Mouse (Mus musculus) MEL (cell line): ENCODE measurements around the gene Atf7. TPM values are rescaled to one million over a fixed set of nuclear protein-coding genes. Genes with fewer than 3 reads are reported as not detected.

Experiments
- DNase-seq: peaks from one replicate; pipeline ENCODE4 v3.0.0; 2011; ENCODE audit warnings: low read depth, low spot score
- H3K27ac ChIP-seq: 2 replicates; pipeline ENCODE4 v1.5.1; 2012; ENCODE audit warnings: low read depth, mild to moderate bottlenecking, control low read depth, low read length, moderate library complexity; ENCODE audit not compliant: control insufficient read depth
- H3K27me3 ChIP-seq, 2 experiments: fragments of 150-350 bp in 1 of 2; sonication (generic) in 1 of 2; 2 replicates each; pipeline ENCODE4 v1.6.1; 2012; ENCODE audit warnings: low read length in 2 of 2, mild to moderate bottlenecking in 2 of 2, improper control_type of control experiment in 1 of 2, moderate library complexity in 1 of 2; ENCODE audit not compliant: insufficient read depth in 2 of 2, control insufficient read depth in 1 of 2
- H3K36me3 ChIP-seq, 2 experiments: 2 replicates each; pipeline ENCODE4 v1.6.1; 2012 to 2014; ENCODE audit warnings: low read length in 2 of 2, improper control_type of control experiment in 1 of 2, inconsistent platforms in 1 of 2, mild to moderate bottlenecking in 1 of 2; ENCODE audit not compliant: insufficient read depth in 2 of 2, control insufficient read depth in 1 of 2
- H3K4me1 ChIP-seq, 2 experiments: fragments of 150-350 bp in 1 of 2; sonication (generic) in 1 of 2; 2 replicates each; pipeline ENCODE4 v1.6.1; 2012; ENCODE audit warnings: low read length in 2 of 2, improper control_type of control experiment in 1 of 2, mild to moderate bottlenecking in 1 of 2; ENCODE audit not compliant: insufficient read depth in 2 of 2, control insufficient read depth in 1 of 2
- H3K4me3 ChIP-seq, 2 experiments: fragments of 150-350 bp in 1 of 2; sonication (generic) in 1 of 2; 2 replicates each; pipeline ENCODE4 v1.5.1; 2012; ENCODE audit warnings: low read depth in 2 of 2, low read length in 2 of 2, mild to moderate bottlenecking in 2 of 2, moderate library complexity in 2 of 2, control low read depth in 1 of 2, improper control_type of control experiment in 1 of 2; ENCODE audit not compliant: control insufficient read depth in 1 of 2, insufficient read depth in 1 of 2
- H3K79me2 ChIP-seq: 2 replicates; pipeline ENCODE4 v1.6.1; 2012; ENCODE audit warnings: mild to moderate bottlenecking, low read length, moderate library complexity; ENCODE audit not compliant: control insufficient read depth, poor library complexity, insufficient read depth
- H3K9ac ChIP-seq: 2 replicates; pipeline ENCODE4 v1.6.1; 2012; ENCODE audit warnings: low read depth, mild to moderate bottlenecking, control low read depth, low read length, moderate library complexity; ENCODE audit not compliant: control insufficient read depth, poor library complexity, severe bottlenecking
- H3K9me3 ChIP-seq: fragments of 150-350 bp; sonication (generic); replicated peaks from 2 replicates; pipeline ENCODE4 v1.6.1; 2012; ENCODE audit warnings: mild to moderate bottlenecking, low read length, improper control_type of control experiment, moderate library complexity; ENCODE audit not compliant: insufficient read depth
- ELF1 ChIP-seq: IDR thresholded peaks from 2 replicates; pipeline ENCODE4 v1.6.1; 2014; ENCODE audit warnings: low read depth, mild to moderate bottlenecking, inconsistent platforms, low read length, improper control_type of control experiment, moderate library complexity
- EP300 ChIP-seq, 2 experiments: IDR thresholded peaks; 2 replicates each; pipeline ENCODE4 v1.6.1; 2011; ENCODE audit warnings: improper control_type of control experiment in 2 of 2, low read length in 2 of 2, low read depth in 1 of 2, mild to moderate bottlenecking in 1 of 2
- MXI1 ChIP-seq: IDR thresholded peaks from 2 replicates; pipeline ENCODE4 v1.6.1; 2011; ENCODE audit warnings: mild to moderate bottlenecking, low read depth, low read length, improper control_type of control experiment
- MYC ChIP-seq: IDR thresholded peaks from 2 replicates; pipeline ENCODE4 v1.6.1; 2011; ENCODE audit warnings: low read depth, mild to moderate bottlenecking, low read length, improper control_type of control experiment, moderate library complexity
- POLR2A ChIP-seq, 2 experiments: IDR thresholded peaks; 2 replicates each; pipeline ENCODE4 v1.6.1; 2011 to 2012; ENCODE audit warnings: low read length in 2 of 2, mild to moderate bottlenecking in 2 of 2, control low read depth in 1 of 2, improper control_type of control experiment in 1 of 2, low read depth in 1 of 2, moderate library complexity in 1 of 2; ENCODE audit not compliant: control insufficient read depth in 1 of 2, insufficient read depth in 1 of 2, poor library complexity in 1 of 2
- POLR2AphosphoS2 ChIP-seq: IDR thresholded peaks from 2 replicates; pipeline ENCODE4 v1.6.1; 2011; ENCODE audit warnings: low read length, improper control_type of control experiment
- TAL1 ChIP-seq: IDR thresholded peaks from 2 replicates; pipeline ENCODE4 v1.6.1; 2012; ENCODE audit warnings: mild to moderate bottlenecking, inconsistent platforms, low read length, moderate library complexity, mixed read lengths
- USF1 ChIP-seq: IDR thresholded peaks from 2 replicates; pipeline ENCODE4 v1.6.1; 2014; ENCODE audit warnings: low read depth, mild to moderate bottlenecking, inconsistent platforms, low read length, improper control_type of control experiment, moderate library complexity
- polyA plus RNA-seq, 2 experiments: library from polyadenylated mRNA; stranded (reverse) in 1 of 2; unstranded in 1 of 2; fragments of >175 nt in 1 of 2; fragments of >200 nt in 1 of 2; gene quantifications; 2 replicates each; pipeline versions ENCODE4 v1.2.1 to v1.2.4; 2012; ENCODE audit warnings: low replicate concordance in 2 of 2, low read depth in 1 of 2; ENCODE audit not compliant: insufficient read length in 2 of 2, insufficient read depth in 1 of 2, missing spikeins in 1 of 2
- total RNA-seq: library from RNA; depleted of rRNA; stranded (reverse); fragments of 300-350 nt; gene quantifications from 2 replicates; pipeline ENCODE4 v1.2.3, GENCODE M21; 2012

Atf7 gene
- total and polyA plus RNA-seq, 3 experiments: 12.8 to 49.6 TPM; not detected in 1

DNA sequence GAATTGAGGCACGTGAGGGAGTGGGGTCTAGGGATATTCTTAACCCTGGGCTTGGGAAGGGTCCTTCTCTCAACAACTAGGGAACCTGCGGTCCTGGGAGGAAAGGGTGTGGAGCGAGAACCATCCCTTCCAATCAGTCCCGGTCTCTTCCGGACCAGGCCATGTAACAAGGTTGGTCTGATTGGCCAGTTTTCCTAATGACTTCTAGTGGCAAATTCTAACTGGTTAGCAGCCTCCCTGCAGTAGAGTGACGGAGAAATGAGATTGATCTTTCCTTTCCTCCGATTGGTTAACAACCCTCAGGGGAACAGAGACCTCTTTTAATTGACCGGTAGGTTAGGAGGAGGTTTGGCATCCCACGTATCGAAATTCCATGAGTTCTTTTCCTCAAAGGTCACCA lies 48.3 kb upstream of the Atf7 start:
- H3K36me3 ChIP-seq: peaks cover 5 to 17% of the 10 kb centered on the region in 2 experiments
- TF ChIP-seq EP300 (IDR thresholded peaks at IDR 0.05; ENCODE audit: low read depth in 1 of 2, low read length in 2 of 2) (no peak), MXI1 (no peak)
- TF ChIP-seq, all 39 proteins: peak for 0
- no peak overlapping the region for H3K27ac ChIP-seq
- H3K9me3 ChIP-seq: no peaks in the 10 kb centered on the region
- DNase-seq: no peak
- H3K4me1 ChIP-seq: peaks cover 4 to 10% of the 10 kb centered on the region in 2 experiments
- H3K4me3 ChIP-seq: no peak overlapping the region
- H3K27me3 ChIP-seq: peaks cover 0 to under 1% of the 10 kb centered on the region in 2 experiments; a peak in 1 of 4 replicates
- H3K9ac ChIP-seq: no peak overlapping the region
- H3K79me2 ChIP-seq: peaks cover 16% of the 10 kb centered on the region

DNA sequence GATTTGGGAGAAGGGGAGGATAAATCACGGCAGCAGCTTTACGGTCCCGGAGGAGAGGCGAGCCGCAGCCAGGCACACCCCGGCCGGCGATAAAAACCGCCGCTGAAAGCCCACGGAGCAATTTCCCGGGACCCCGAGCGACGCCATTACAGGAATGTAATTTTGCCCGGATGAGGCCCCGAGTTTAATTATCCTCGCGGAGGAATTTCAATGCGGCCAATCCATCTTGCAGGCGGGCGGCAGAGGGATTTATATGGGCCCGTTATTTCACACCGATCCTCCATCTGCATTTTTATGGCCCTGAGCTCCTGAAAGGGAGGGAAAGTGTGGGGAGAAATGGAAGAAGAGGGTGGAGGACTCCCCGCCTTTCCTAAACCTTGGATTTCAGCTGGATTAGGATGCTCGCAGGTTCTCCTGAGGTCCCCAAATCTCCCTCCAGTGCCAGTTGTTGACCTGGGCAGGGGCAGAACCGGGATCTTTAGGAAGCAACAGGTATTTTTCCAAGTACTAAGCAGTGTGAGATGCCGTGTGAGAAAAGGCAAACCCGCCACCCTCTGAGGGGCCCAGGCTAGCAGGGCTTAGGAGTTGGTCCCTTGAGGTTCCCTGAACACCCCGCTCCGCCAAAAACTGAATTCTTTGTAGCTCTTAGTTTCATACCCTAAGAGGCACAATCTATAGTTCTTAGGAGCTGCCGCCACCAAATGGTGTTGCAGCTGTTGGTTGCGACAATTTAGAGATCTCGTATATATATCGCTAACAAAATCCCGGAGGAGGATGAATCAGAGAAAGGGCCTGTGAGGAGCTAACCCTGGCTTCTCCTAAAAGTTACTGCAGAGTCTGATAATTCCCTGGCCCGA lies 47.2 kb upstream of the Atf7 start, which contains the start of gene Atp5g2:
Gene Atp5g2, minus strand, starts transcription at position 138 of the 857 bp plus-strand sequence.
- H3K79me2 ChIP-seq: peaks cover 19% of the 10 kb centered on the region
- H3K4me1 ChIP-seq: peaks cover 4 to 10% of the 10 kb centered on the region in 2 experiments
- peaks cover 8 to 22% of the 10 kb centered on the region in 2 experiments for H3K36me3 ChIP-seq
- H3K27me3 ChIP-seq: no peaks in the 10 kb centered on the region
- DNase-seq: no peak
- H3K9me3 ChIP-seq: no peaks in the 10 kb centered on the region
- no peak within 1 kb of the TSS for H3K27ac ChIP-seq
- H3K4me3 ChIP-seq: peak within 1 kb of the TSS in 1 of 2 experiments; percentile 17; a peak in 1 of 4 replicates
- peak within 1 kb of the TSS; percentile 48 for H3K9ac ChIP-seq
- no peak for TF ChIP-seq POLR2AphosphoS2
- TF ChIP-seq USF1: no peak
- TF ChIP-seq MXI1: no peak
- no peak for TF ChIP-seq ELF1
- no peak for TF ChIP-seq TAL1

DNA sequence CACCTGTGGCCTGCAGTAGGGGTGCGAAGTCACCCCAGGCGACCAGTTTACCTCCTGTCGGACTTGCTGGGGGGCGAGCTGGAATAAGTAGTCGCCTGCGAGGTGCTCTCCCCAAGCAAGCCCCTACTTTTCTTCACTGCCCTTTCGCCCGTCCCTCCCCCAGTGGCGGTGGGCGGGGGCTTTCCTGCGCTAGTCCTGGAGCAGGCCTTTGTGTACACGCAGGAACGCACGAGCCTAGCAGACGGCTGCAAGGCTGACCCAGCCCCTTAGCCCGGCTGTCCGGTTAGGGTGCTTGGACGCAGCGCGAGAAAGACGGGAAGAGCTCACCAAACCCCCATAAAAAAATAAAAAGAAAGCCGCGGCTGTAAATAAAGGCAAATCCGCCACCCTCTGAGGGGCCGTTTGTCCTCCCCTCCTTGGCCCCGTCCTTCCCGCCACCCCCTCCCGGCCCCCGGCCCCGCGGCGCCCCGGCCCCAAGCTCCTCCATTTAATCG lies 46.5 kb upstream of the Atf7 start:
- H3K4me1 ChIP-seq: peaks cover 4 to 10% of the 10 kb centered on the region in 2 experiments
- peak overlapping the region; percentile 48; the same call in 1 of the 2 replicates for H3K9ac ChIP-seq
- DNase-seq: no peak
- H3K27ac ChIP-seq: no peak overlapping the region
- H3K36me3 ChIP-seq: peaks cover 8 to 22% of the 10 kb centered on the region in 2 experiments
- H3K4me3 ChIP-seq: no peak overlapping the region
- no peaks in the 10 kb centered on the region for H3K9me3 ChIP-seq
- TF ChIP-seq POLR2A (IDR thresholded peaks at IDR 0.05; ENCODE audit: control insufficient read depth in 1 of 2, insufficient read depth in 1 of 2, low read depth in 1 of 2, low read length in 2 of 2, poor library complexity in 1 of 2) (0 out of 4 replicates have a peak, but pooled peaks of 1 of the 2 experiments have one; percentile 2), MYC (no peak)
- TF ChIP-seq, all 39 proteins: peak for 1
- Histone ChIP-seq H3K79me2 (peaks cover 19% of the 10 kb centered on the region), H3K27me3 (no peaks in the 10 kb centered on the region)
